In genomic region chr17:31694023-31694376, GRCm38 (mm10) we compare ENCODE assay signal across 13 mouse cellular contexts. TPM values are rescaled to one million over a fixed set of nuclear protein-coding genes. Genes with fewer than 3 reads are reported as not detected.
DNase-seq lines count a peak whose midpoint lies in the region; ATAC-seq and TF ChIP-seq lines count a peak whose summit lies in the region.
"Had no signal": no experiment of that assay in that cellular context is flagged by ENCODE, and none has a peak within 500 bp of the region (broad histone marks: within the 10 kb centered on the region; RNA-seq: fewer than 3 reads in every experiment).

No protein-coding gene starts in this region.

- peak; percentile 51; the same call in 1 of the 2 replicates for ATAC-seq in forebrain, embryonic 12.5 days (ENCODE audit: low FRiP score)
- no peak for ATAC-seq in forebrain, embryonic 16.5 days
- peak; percentile 46; the same call in 1 of the 2 replicates for ATAC-seq in kidney, embryonic 16.5 days (ENCODE audit: low FRiP score, low TSS enrichment)
- ATAC-seq in embryonic facial prominence, embryonic 12.5 days (ENCODE audit: insufficient number of reproducible peaks, insufficient read depth, low FRiP score, low TSS enrichment): 0 out of 2 replicates have a peak, but pooled peaks have one; percentile 31
- ATAC-seq in limb, embryonic 13.5 days (ENCODE audit: low FRiP score, low read depth): peak; percentile 22; the same call in 1 of the 2 replicates

- no peak overlapping the region for H3K9ac ChIP-seq in forebrain, embryonic 12.5 days
- no peak overlapping the region for H3K9ac ChIP-seq in forebrain, embryonic 16.5 days (replicated peaks; ENCODE audit: low read depth, low read length)
- H3K9ac ChIP-seq in kidney, embryonic 16.5 days (replicated peaks; ENCODE audit: low read length): no peak overlapping the region
- no peak overlapping the region for H3K9ac ChIP-seq in embryonic facial prominence, embryonic 12.5 days
- H3K9ac ChIP-seq in limb, embryonic 13.5 days: no peak overlapping the region

- H3K9me3 ChIP-seq in forebrain, embryonic 12.5 days: no peaks in the 10 kb centered on the region
- H3K9me3 ChIP-seq in forebrain, embryonic 16.5 days (ENCODE audit: control insufficient read depth, low read length): no peaks in the 10 kb centered on the region
- H3K9me3 ChIP-seq in kidney, embryonic 16.5 days (ENCODE audit: low read length): no peaks in the 10 kb centered on the region
- no peaks in the 10 kb centered on the region for H3K9me3 ChIP-seq in embryonic facial prominence, embryonic 12.5 days
- H3K9me3 ChIP-seq in limb, embryonic 13.5 days: no peaks in the 10 kb centered on the region

- H3K4me1 ChIP-seq in forebrain, embryonic 12.5 days: peaks cover 26% of the 10 kb centered on the region
- peaks cover 17% of the 10 kb centered on the region for H3K4me1 ChIP-seq in forebrain, embryonic 16.5 days (replicated peaks; ENCODE audit: control insufficient read depth, insufficient read depth, low read length)
- H3K4me1 ChIP-seq in kidney, embryonic 16.5 days (ENCODE audit: insufficient read depth, low read length): peaks cover 14% of the 10 kb centered on the region
- peaks cover 18% of the 10 kb centered on the region for H3K4me1 ChIP-seq in embryonic facial prominence, embryonic 12.5 days
- H3K4me1 ChIP-seq in limb, embryonic 13.5 days: peaks cover 17% of the 10 kb centered on the region
- peaks cover 11% of the 10 kb centered on the region for H3K4me1 ChIP-seq in cerebellum, adult 2 months (ENCODE audit: control insufficient read depth, insufficient read depth, low read length)

- H3K27ac ChIP-seq in forebrain, embryonic 12.5 days: 0 out of 2 replicates have a peak overlapping the region, but pooled peaks have one; percentile 25
- no peak overlapping the region for H3K27ac ChIP-seq in forebrain, embryonic 16.5 days (ENCODE audit: low read length)
- no peak overlapping the region for H3K27ac ChIP-seq in kidney, embryonic 16.5 days (ENCODE audit: low read length)
- no peak overlapping the region for H3K27ac ChIP-seq in embryonic facial prominence, embryonic 12.5 days
- H3K27ac ChIP-seq in limb, embryonic 13.5 days: no peak overlapping the region
- H3K27ac ChIP-seq in cerebellum, adult 2 months (ENCODE audit: insufficient read depth, low read length): no peak overlapping the region

- H3K36me3 ChIP-seq in forebrain, embryonic 12.5 days (replicated peaks): no peaks in the 10 kb centered on the region
- H3K36me3 ChIP-seq in forebrain, embryonic 16.5 days (ENCODE audit: control insufficient read depth, insufficient read depth): no peaks in the 10 kb centered on the region
- H3K36me3 ChIP-seq in kidney, embryonic 16.5 days (ENCODE audit: insufficient read depth, low read length): no peaks in the 10 kb centered on the region
- H3K36me3 ChIP-seq in embryonic facial prominence, embryonic 12.5 days: no peaks in the 10 kb centered on the region
- H3K36me3 ChIP-seq in limb, embryonic 13.5 days: no peaks in the 10 kb centered on the region

- DNase-seq in kidney, adult 18-20 months: no peak
- DNase-seq in cerebellum, adult 2 months: no peak
- DNase-seq in left cerebral cortex, adult 8-10 months (ENCODE audit: low spot score in 2 of 2): no peak
- DNase-seq: cerebellum, postnatal 36 days; gastrocnemius, postnatal 36 days; layer of hippocampus, adult 9-11 months had no signal

- H3K4me3 ChIP-seq in forebrain, embryonic 12.5 days (replicated peaks): no peak overlapping the region
- H3K4me3 ChIP-seq in forebrain, embryonic 16.5 days (replicated peaks; ENCODE audit: low read length): no peak overlapping the region
- no peak overlapping the region for H3K4me3 ChIP-seq in kidney, embryonic 16.5 days (ENCODE audit: low read length)
- no peak overlapping the region for H3K4me3 ChIP-seq in embryonic facial prominence, embryonic 12.5 days
- H3K4me3 ChIP-seq in limb, embryonic 13.5 days: no peak overlapping the region
- no peak overlapping the region for H3K4me3 ChIP-seq in cerebellum, adult 2 months (replicated peaks; ENCODE audit: insufficient read depth, low read depth, low read length)

- TF ChIP-seq CTCF in cerebellum, adult 2 months (IDR thresholded peaks at IDR 0.05; ENCODE audit: borderline replicate concordance, insufficient read depth, low read depth, low read length): no peak

- TF ChIP-seq POLR2A in cerebellum, adult 2 months (IDR thresholded peaks at IDR 0.05; ENCODE audit: borderline replicate concordance, insufficient read depth, low read length): no peak

- H3K4me2 ChIP-seq in forebrain, embryonic 12.5 days: peak overlapping the region; percentile 48; the same call in 1 of the 2 replicates
- H3K4me2 ChIP-seq in forebrain, embryonic 16.5 days (ENCODE audit: low read length): no peak overlapping the region
- no peak overlapping the region for H3K4me2 ChIP-seq in kidney, embryonic 16.5 days (replicated peaks; ENCODE audit: low read depth, low read length)
- 0 out of 2 replicates have a peak overlapping the region, but pooled peaks have one; percentile 48 for H3K4me2 ChIP-seq in embryonic facial prominence, embryonic 12.5 days (replicated peaks)
- no peak overlapping the region for H3K4me2 ChIP-seq in limb, embryonic 13.5 days (replicated peaks)

- no peaks in the 10 kb centered on the region for H3K27me3 ChIP-seq in forebrain, embryonic 12.5 days
- H3K27me3 ChIP-seq in forebrain, embryonic 16.5 days (replicated peaks; ENCODE audit: control insufficient read depth, insufficient read depth, low read length): no peaks in the 10 kb centered on the region
- no peaks in the 10 kb centered on the region for H3K27me3 ChIP-seq in kidney, embryonic 16.5 days (ENCODE audit: insufficient read depth, low read length)
- no peaks in the 10 kb centered on the region for H3K27me3 ChIP-seq in embryonic facial prominence, embryonic 12.5 days
- H3K27me3 ChIP-seq in limb, embryonic 13.5 days: no peaks in the 10 kb centered on the region
- no peaks in the 10 kb centered on the region; the same call in 1 of the 2 replicates for H3K27me3 ChIP-seq in cerebellum, adult 2 months (ENCODE audit: control insufficient read depth, insufficient read depth, low read length)

- 71% methylated on average over 7 of the region's 7 CpGs for WGBS in forebrain, embryonic 12.5 days
- WGBS in forebrain, embryonic 16.5 days: 70% methylated on average over 7 of the region's 7 CpGs
- 54% methylated on average over 7 of the region's 7 CpGs for WGBS in kidney, embryonic 16.5 days
- 70% methylated on average over 7 of the region's 7 CpGs for WGBS in embryonic facial prominence, embryonic 12.5 days
- WGBS in limb, embryonic 13.5 days: 66% methylated on average over 7 of the region's 7 CpGs
- WGBS in cerebellum, adult 2 months: 71% methylated on average over 7 of the region's 7 CpGs

RNA-seq across cellular contexts. Expression of gene Cryaa, which starts 16.4 kb away (rescaled TPM):
- not detected in 2 replicates for polyA plus RNA-seq in forebrain, embryonic 12.5 days (2016; fragmentation: Nextera tagmentation; extraction: Ambion mirVana)
- polyA plus RNA-seq in forebrain, embryonic 16.5 days (2015; fragmentation: Nextera tagmentation; extraction: Ambion mirVana): not detected in 2 replicates
- not detected in 2 replicates for polyA plus RNA-seq in kidney, embryonic 16.5 days (2015; fragmentation: Nextera tagmentation; extraction: Ambion mirVana)
- 112 and 283 TPM in 2 replicates for polyA plus RNA-seq in embryonic facial prominence, embryonic 12.5 days (2016; fragmentation: Nextera tagmentation; extraction: Ambion mirVana)
- not detected in 2 replicates for polyA plus RNA-seq in limb, embryonic 13.5 days (2015; fragmentation: Nextera tagmentation; extraction: Ambion mirVana)
- polyA plus RNA-seq in cerebellum, adult 2 months (2012; rRNA removed): 0.54 and 0.85 TPM in 2 replicates
- under 1 TPM in 1 of 4 experiments, not detected in 3; 0.27 TPM for total RNA-seq in left cerebral cortex, adult 8-10 months (2022)
- total RNA-seq: gastrocnemius, postnatal 36 days; MEL had no signal
- polyA plus RNA-seq: activated CD4-positive, CD25-positive, alpha-beta regulatory T cell, adult 4 months had no signal

RNA-seq across cellular contexts. Expression of gene U2af1, which starts 35.3 kb away (rescaled TPM):
- 379 and 385 TPM in 2 replicates for polyA plus RNA-seq in forebrain, embryonic 12.5 days (2016; fragmentation: Nextera tagmentation; extraction: Ambion mirVana)
- 266 and 267 TPM in 2 replicates for polyA plus RNA-seq in forebrain, embryonic 16.5 days (2015; fragmentation: Nextera tagmentation; extraction: Ambion mirVana)
- 262 and 338 TPM in 2 replicates for polyA plus RNA-seq in kidney, embryonic 16.5 days (2015; fragmentation: Nextera tagmentation; extraction: Ambion mirVana)
- 378 and 390 TPM in 2 replicates for polyA plus RNA-seq in embryonic facial prominence, embryonic 12.5 days (2016; fragmentation: Nextera tagmentation; extraction: Ambion mirVana)
- polyA plus RNA-seq in limb, embryonic 13.5 days (2015; fragmentation: Nextera tagmentation; extraction: Ambion mirVana): 354 and 373 TPM in 2 replicates
- 177 and 184 TPM in 2 replicates for polyA plus RNA-seq in cerebellum, adult 2 months (2012; rRNA removed)
- 100 to 1,000 TPM; 119 to 127 (median 122) TPM for total RNA-seq in left cerebral cortex, adult 8-10 months (2022)

RNA-seq across cellular contexts. Expression of gene Cbs, which starts 57.0 kb away (rescaled TPM):
- 2.6 and 2.7 TPM in 2 replicates for polyA plus RNA-seq in forebrain, embryonic 12.5 days (2016; fragmentation: Nextera tagmentation; extraction: Ambion mirVana)
- 8.7 and 12.9 TPM in 2 replicates for polyA plus RNA-seq in forebrain, embryonic 16.5 days (2015; fragmentation: Nextera tagmentation; extraction: Ambion mirVana)
- polyA plus RNA-seq in kidney, embryonic 16.5 days (2015; fragmentation: Nextera tagmentation; extraction: Ambion mirVana): 3.8 and 5.0 TPM in 2 replicates
- polyA plus RNA-seq in embryonic facial prominence, embryonic 12.5 days (2016; fragmentation: Nextera tagmentation; extraction: Ambion mirVana): 2.0 and 2.1 TPM in 2 replicates
- polyA plus RNA-seq in limb, embryonic 13.5 days (2015; fragmentation: Nextera tagmentation; extraction: Ambion mirVana): 3.0 and 3.9 TPM in 2 replicates
- polyA plus RNA-seq in cerebellum, adult 2 months (2012; rRNA removed): 33.9 and 34.8 TPM in 2 replicates
- 10 to 100 TPM; 27.0 to 45.7 (median 34.5) TPM for total RNA-seq in left cerebral cortex, adult 8-10 months (2022)

Comparison
In these comparisons a context has a peak if more than half of its experiments do, and no peak if none do; other contexts are left out.
1. H3K4me2 ChIP-seq: peak in forebrain, embryonic 12.5 days (single experiment) and embryonic facial prominence, embryonic 12.5 days (single experiment); none in forebrain, embryonic 16.5 days (single experiment), kidney, embryonic 16.5 days (single experiment) and limb, embryonic 13.5 days (single experiment).
2. RNA of gene Cryaa, which starts 16.4 kb away (polyA plus RNA-seq): 112 to 283 TPM in embryonic facial prominence, embryonic 12.5 days; 0.54 to 0.85 TPM in cerebellum, adult 2 months, not detected in limb, embryonic 13.5 days, not detected in kidney, embryonic 16.5 days, not detected in forebrain, embryonic 12.5 days and not detected in forebrain, embryonic 16.5 days; every median in the first group is over 10 times any median in the second.